Mouse (Mus musculus) inflammation-experienced regulatory T-cells (primary cell): ENCODE measurements around the gene Folh1. TPM values are rescaled to one million over a fixed set of nuclear protein-coding genes. Genes with fewer than 3 reads are reported as not detected.

Experiments
- polyA plus RNA-seq, 2 experiments: library from polyadenylated mRNA; unstranded; fragments of 100-300 nt; shearing (Covaris generic); gene quantifications; one replicate each; pipeline ENCODE4 v1.2.1; 2017

The Folh1 gene
- under 1 TPM in 1 of 2 experiments, not detected in 1; 0.20 TPM for polyA plus RNA-seq

GRCm38 (mm10) chr7:86775617-86776325 is at the start of gene Folh1:
Gene Folh1, minus strand, starts transcription at chr7:86775943.

DNA sequence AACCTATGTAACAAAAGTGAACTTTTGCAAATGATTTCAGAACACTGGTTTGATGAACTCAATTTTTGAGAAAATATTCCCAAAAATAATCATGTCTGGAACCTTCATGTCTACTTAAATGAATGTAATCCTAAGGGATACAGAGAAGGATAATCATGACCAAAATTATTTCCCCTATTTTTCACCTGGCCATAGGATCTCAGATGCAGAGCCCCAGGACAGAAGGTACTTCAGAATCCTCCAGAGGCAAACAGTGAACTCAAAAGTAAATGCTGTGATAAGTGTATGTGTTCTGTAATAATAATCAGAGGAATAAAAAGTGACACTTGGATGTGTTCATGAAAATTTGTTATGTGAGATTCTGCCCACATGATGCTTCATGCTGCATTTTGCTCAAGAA is 19.0 kb upstream of the Folh1 start, which contains the start of gene Vmn2r77:
Gene Vmn2r77 (plus strand): TSS at position 301 of the 400 bp plus-strand sequence.

GRCm38 (mm10) chr7:86688030-86688429 is 87.7 kb downstream of the Folh1 start, which contains the start of gene Olfr292:
Gene Olfr292, plus strand, starts transcription at chr7:86688330.

Other genes starting within 250 kb of the Folh1 start
- under 1 TPM; 0.16 to 0.22 TPM for gene Olfr295, start 192.1 kb downstream of the Folh1 start, polyA plus RNA-seq
- not detected for gene Olfr294, start 159.3 kb downstream of the Folh1 start, polyA plus RNA-seq
- not detected for gene Olfr293, start 126.9 kb downstream of the Folh1 start, polyA plus RNA-seq
- not detected for gene Olfr292, start 87.6 kb downstream of the Folh1 start, polyA plus RNA-seq
- under 1 TPM; 0.31 to 0.83 TPM for gene Vmn2r77, start 19.1 kb upstream of the Folh1 start, polyA plus RNA-seq
- gene Vmn2r78, start 139.2 kb upstream of the Folh1 start, polyA plus RNA-seq, result 1 to 10 TPM in 1 of 2 experiments, under 1 TPM in 1; 0.27 to 1.4 TPM
- under 1 TPM; 0.13 to 0.29 TPM for gene Vmn2r79, start 220.2 kb upstream of the Folh1 start, polyA plus RNA-seq